Mouse (Mus musculus) kidney, adult 18-20 months (tissue): Measurements from ENCODE around the gene Atad1.
"Not testable (repeated sequence)": the region's sequence is repeated elsewhere in the genome, so short reads cannot be mapped to it uniquely, and the experiment has no call there.

Source experiments
- DNase-seq: peaks from one replicate; pipeline ENCODE4 v3.0.0; 2021

Atad1 gene

DNA sequence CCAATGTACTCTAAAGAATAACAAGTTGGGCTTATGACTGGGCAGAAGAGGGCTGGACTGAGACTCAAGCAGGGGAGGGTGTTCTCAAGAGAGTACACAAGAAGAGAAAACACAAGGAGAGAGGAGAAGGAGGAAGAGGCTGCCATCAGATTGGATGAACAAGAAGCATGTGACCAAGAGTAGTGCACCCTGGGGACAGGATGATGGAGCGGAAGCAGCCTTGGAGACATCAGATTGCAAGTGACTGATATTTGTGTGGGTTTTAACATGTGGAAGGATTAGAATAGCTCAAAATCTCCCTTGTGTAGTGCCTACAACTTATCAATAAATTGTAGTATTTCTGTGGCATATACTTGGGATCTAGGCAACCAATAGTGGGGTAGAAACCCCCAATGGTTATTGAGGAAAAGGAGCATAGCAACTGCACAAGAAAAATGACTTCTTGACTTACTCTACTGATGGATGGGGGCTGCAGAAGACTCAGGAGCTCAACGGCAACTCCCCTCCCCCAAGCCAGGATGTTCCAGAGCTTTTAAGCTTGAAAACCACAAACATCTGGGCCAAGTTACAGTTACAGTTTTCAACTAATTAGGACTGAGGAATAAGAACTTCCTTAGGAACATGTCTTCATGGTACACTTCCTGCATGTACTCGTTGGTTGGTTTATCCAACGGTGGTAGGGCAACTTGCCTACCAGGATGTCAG is 1.2 kb upstream of the Atad1 start:
- DNase-seq, result no peak

DNA sequence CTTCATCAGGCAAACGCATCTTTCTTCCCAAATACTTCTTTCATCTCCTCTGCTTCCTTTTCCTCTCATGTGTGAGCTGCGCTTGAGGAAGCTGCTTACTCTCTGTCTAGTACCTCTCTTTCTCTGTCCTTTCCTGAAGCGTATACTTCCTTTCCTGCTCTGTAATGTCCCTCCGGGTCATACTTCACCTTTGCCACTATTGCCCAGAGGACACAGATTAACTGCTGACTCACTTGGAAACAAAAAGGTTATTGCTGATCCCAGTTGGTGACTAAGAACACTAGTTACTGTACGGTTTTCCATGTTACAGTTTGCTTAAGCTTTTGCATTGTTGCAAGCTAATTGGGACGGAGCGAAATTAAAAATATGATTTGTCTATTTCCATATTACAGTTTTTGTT is 1.7 kb downstream of the Atad1 start:
- no peak for DNase-seq

DNA sequence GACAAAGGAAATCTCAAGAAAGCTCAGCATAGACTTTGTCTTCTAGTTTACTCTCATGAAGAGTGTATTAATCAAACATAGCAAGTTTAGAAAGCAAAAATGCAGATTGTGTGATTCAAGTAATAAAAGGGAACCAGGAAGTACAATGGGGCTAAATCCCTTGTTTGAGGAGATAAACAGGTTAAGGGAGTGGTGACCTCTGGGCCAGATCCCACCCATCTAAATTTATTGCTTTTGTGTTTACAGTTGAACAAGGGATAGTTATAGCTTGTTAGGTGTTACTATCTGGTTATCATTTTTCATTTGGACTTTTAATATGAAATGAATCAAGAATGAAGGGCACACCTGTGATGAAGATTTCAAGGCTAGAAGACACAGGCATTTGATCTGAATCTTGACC is 6.7 kb downstream of the Atad1 start:
- DNase-seq, result no peak

DNA sequence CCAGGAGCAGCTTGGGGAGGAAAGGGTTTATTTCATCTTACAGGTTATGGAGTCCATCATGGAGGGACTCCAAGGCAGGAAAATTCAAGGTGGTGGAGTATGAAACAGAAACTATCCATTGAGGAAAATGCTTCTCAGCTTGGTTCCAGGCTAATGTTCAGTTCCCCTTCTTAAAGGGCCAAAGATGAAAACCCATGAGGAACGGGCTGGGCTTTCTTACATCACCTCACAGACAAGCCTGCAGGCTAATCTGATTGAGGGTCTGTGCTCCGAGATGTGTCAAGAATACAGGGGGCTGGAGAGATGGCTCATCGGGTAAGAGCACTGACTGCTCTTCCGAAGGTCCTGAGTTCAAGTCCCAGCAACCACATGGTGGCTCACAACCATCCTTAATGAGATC is 9.8 kb downstream of the Atad1 start:
- DNase-seq, result no peak

DNA sequence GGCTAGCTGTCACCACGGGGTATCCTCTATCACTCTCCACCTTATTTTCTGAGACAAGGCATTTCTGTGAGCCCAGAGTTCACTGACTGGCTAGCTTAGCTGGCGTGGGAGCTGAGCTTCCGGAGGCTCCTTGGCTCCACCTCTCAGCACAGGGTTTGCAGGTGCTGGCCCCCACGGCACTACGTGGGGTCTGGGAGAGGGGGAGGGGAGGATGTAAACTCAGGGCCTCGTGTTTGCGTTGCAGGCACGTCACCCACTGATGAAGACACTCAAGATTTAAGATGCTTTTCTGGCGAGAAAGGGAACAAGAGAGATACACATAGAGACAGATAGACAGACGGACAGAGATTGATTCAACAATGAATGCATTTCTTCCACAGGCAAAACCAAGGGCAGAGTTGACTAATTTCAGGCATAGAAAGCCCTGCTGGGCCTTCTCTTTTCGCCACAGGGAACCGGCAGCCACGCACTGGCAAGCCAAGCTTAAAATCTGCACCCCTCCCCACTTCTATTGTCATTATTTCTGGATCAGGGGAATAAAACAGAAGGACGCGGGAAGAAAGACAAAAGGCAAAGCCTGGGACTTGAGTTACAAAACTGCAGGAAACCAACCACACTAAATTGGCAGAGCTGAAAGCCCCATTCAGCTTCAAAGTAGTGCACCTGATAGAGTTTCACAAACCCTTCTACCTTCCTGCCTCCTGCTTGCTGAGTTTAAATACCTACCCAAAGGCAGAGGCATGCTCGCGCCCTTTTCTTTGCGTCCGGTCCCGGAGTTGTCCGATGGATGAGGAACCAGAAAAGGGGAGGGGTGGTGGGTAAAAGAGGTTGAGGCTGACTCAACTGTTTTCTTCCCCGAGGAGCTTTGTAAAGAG is 12.9 kb downstream of the Atad1 start:
- DNase-seq, result no peak

DNA sequence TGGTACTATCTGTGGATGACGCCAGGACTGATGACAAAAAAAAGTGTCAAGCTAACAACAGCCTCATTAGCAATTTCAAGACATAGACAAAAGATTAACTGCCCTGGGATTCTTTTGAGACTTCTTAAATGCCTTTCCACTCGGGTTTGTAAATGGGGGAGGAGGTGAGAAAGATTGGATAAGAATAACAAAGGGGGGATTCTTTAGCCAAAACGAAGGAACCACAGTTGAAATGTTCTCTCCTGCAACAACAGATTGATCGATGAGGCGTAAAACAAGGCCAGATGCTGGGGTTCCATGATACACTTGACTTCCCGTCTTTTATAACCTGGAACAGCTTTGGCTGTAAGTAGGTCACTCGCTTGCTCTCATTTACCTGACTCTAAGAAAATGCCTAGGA is 15.8 kb downstream of the Atad1 start:
- no peak for DNase-seq

DNA sequence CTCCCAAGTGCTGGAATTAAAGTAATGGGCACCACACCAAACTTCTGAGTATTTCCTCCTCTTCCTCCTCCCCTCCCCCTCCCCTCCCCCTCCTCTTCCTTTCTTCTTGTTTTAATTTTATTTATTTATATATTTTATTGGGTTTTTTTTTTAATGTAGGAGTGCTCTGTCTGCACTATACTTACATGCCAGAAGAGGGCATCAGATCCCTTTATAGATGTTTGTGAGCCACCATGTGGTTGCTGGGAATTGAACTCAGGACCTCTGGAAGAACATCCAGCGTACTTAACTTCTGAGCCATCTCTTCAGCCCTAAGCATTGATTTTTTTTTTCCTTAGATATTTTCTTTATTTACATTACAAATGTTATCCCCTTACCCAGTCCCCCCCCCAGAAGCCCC is 19.3 kb downstream of the Atad1 start:
- no peak for DNase-seq

DNA sequence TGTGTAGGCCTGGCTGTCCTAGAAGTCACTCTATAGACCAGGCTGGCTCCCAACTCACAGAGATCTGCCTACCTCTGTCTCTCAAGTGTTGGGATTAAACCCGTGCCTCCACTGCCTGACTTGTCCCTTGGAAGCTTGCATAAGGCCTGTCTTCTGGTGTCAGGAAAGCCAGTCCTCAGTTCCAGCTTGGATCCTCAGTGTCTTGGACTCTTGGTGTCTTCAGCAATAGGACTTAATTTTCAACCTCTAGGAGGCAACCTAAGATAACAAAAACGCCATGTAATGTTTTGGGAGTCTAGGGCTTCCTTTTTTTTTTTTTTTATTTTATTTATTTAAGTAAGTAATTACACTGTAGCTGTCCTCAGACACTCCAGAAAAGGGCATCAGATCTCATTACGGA is 22.0 kb downstream of the Atad1 start:
- no peak for DNase-seq

DNA sequence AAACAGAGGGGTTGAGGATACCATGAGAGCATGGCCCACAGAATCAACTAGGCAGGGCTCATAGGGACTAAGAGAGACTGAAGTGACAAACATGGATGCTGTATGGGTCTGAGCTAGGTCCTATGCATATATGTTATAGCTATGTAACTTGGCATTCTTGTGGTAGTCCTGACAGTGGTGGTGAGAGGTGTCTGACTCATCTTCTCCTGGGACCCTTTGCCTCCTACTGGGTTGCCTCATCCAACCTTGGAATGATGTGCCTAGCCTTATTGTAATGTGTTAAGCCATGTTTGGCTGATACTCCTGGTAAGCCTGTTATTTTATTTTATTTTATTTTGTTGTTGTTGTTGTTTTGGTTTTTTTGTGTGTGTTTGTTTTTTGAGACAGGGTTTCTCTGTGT is 23.9 kb downstream of the Atad1 start:
- DNase-seq, result no peak

DNA sequence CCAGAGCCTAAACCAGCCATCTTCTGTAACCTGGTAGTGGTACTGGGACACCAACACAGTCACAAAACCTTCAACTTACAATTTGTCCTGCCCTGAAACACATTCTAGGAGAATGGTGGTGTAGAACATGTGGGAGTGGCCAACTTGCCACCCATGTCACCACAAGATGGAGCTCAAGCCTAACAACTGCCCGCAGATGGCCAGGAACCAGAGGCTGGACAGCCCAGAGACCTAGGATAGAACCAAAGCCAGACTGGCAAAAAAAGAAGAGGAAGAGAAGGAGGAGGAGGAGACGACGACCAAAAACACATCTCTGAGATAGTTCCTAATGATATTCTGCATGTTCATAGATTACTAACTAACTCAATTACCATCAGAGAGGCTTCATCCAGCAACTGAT is 24.4 kb downstream of the Atad1 start:
- peak; percentile 84 for DNase-seq

DNA sequence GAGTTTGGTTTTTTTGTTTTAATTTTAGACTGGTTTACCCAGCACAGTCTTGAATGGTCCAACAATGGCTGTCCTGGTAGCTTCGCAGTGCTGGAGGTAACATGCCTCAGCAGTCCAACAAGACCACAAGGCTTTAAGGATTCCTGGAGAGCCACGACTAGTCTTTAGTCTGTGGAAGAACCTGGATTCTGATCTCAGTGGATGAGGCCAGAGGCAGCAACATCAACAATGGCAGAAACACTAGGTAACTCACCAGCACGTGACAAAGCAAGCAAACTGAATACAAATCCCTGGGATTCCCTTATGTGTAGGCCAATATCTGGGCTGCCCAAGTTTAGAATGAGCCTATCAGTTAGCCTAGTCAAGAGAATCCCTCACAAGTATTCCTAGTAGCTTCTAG is 26.1 kb downstream of the Atad1 start:
- no peak for DNase-seq

DNA sequence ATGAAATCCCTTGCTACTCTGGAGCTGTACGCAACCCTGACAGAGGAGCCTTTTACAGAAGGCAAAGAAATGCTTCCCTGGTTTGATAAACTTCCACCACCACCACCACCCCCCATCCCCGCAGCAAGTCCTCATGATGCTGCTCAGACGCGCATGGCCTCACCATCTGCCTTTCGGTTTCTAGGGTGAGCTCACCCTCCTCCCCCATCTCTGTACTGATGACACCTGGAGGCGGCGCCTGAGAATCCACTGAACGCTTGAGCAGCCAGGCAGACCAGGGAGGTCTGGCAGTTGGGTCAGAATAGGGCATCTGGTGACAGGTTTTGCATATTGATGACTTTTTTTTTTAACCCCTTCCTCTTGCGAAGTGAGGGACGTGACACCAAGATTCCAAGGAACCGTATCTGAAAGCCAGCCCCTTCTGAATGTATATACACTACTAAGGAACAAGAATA is 27.0 kb downstream of the Atad1 start:
- DNase-seq, result peak; percentile 77

DNA sequence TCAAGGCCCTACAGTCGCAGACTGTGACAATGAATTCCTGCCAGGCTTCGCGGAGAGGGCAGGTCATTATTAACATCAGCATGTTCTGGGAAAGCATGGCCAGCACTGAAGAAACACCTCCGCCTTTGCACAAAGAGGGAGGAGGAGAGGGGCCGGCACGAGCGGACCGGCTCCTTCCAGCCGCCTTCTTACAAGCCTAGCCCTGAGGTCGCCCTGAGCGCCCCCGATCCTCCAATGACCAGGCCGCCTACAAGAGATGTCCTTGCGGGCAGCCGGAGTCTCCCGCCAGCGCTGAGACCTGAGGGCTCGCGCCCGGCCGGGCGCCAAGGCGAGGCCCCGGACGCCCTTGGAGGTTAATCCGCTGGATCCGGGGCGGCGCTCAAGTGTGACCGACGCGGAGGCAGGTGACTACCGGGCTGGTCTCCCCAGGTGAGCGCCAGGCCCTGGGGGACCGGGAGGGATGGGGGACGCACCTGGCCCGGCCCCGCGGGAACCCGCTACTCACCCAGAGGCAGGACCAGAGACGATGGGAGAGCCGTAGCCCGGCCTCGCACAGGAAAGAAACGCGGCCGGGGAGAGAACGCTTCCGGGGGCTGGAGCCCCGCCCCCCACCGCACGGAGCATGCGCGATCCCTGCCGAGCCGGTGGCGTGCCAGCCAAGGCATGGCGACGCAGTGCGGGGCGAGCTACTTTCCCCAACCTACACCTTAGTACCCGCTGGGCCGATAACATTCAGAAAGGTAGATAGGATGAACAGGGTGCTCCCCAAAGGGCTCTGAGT is 27.6 kb downstream of the Atad1 start:
- DNase-seq, result peak; percentile 94

DNA sequence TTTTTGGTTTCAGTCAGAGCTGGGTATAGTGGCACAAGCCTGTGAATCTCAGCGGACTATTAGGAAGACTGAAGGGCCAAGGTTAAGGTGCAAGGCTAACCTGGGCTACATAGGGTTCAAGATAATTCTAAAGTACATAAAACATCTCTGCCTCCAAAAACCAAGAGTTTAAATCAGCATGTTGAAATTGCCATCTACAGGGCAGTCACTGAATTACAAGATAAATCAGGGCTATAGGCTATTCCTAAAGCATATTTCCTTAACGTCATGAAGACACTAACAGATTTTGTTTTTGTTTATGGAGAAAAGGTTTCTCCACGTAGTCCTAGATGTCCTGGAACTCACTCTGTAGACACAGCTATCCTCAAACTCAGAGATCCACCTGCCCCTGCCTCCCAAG is 29.3 kb downstream of the Atad1 start:
- DNase-seq, result no peak

DNA sequence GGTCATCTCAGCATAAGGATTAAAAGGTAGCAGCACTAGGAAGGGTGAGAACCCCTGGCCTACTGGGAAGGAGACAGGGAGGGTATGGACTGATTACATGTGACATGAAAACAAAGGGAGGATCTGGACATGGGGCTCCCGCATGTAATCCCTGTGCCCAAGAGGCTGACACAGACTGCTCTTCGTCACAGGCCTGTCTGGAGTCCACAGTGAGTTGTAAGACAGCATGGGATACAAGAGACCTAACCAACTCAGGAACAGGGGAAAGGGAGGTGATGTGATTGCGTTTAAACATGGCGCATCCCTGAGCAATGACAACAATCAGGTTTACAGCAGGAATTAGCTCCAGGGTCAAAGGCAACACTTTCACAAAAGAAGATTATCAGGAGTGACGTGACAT is 30.6 kb downstream of the Atad1 start:
- no peak for DNase-seq

DNA sequence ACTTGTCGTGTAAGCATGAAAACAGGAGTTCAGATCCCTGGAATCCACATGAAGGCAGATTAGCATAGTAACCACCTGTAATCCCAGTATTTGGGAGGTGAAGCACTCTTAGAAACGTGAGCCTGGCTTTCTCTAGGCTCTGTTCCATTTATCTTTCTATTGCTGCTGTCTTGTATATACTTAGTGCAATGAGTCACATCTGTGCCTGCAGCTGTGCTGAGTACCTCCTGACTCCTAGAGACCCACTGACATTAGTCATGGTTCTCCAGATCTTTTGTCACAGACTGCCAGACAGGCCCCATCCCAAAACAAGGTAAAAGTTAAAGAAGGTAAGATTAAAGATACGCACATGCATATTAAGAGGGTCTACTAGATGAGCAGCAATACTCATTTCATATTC is 37.4 kb downstream of the Atad1 start:
- DNase-seq, result no peak

DNA sequence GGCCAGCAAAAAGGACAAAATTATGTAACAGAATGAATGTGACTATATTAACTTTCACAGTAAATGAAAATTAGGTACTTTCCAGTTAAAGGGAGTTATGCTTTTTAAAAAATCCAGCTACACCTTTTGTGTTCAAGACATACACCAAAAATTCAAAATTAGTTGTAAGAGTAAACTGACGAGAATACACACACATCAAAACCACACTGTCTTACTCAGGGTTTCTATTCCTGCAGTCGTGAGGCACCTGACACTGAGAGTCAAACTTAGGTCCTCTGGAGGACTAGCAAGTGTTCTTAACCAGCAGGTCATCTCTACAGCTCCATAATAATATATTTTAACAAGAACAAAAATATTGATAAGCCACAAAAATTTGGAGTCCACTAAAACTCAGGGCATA is 42.9 kb downstream of the Atad1 start:
- DNase-seq, result no peak

DNA sequence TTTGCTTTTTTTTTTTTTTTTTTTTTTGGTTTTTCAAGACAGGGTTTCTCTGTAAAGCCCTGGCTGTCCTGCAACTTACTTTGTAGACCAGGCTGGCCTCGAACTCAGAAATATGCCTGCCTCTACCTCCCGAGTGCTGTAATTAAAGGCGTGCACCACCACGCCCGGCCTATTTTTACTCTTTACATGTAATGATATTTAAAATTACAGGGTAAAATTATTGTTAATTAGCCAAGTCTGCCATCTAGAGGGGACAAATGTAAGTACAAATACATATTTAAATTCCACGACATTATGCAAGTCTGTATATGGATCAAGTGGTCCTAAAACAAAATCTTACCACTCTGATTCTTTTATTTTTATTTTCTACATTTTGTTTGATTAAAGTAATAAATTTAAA is 49.9 kb downstream of the Atad1 start:
- DNase-seq, result no peak

DNA sequence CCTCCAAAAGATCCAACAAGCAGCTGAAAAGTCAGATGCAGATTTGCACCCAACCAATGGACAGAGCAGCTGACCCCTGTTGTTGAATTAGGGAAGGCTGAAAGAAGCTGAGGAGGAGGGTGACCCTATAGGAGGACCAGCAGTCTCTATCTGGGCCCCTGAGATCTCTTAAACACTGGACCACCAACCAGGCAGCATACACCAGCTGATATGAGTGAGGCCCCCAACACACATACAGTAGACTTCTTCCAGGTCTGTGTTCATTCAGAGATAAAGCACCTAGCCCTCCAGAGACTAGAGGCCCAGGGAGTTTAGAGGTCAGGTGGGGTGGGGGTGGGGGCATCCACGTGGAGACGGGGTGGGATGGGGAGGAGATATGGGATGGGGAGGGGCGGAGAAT is 51.4 kb downstream of the Atad1 start:
- DNase-seq, result not testable (repeated sequence)

DNA sequence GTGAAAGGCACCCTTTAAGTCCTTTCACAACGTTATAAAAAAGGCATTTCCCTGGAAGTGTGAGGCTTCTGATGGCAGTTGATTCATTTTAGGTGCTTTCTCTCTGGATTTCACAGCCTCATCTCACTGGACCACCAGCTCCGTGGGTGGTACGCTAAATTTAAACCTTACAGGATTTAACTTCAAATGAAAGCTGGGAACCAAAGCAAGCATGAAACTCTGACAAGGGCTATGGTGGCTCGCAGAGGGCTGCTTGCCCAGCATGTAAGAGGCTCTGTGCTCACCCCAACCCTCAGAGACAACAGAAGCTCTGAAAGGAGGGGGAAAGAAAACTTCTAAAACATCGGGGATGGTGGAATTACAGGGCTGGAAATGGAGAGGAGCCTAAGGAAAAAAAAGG is 51.9 kb downstream of the Atad1 start:
- no peak for DNase-seq

DNA sequence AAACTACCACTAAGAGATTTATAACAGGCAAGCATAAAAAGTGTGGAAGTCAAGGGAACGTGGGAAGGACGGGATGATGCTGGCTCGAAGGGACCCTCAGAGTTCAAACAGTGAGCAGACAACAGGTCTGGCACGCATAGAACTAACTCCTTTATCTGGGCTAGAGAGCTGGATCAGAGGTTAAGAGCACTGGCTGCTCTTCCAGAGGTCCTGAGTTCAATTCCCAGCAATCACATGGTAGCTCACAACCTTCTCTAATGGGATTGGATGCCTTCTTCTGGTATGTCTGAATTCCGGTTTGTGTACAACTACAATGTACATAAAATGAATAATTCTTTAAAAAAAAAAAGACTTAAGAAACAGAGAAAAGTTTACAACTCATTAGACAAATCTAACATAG is 56.5 kb downstream of the Atad1 start:
- no peak for DNase-seq

DNA sequence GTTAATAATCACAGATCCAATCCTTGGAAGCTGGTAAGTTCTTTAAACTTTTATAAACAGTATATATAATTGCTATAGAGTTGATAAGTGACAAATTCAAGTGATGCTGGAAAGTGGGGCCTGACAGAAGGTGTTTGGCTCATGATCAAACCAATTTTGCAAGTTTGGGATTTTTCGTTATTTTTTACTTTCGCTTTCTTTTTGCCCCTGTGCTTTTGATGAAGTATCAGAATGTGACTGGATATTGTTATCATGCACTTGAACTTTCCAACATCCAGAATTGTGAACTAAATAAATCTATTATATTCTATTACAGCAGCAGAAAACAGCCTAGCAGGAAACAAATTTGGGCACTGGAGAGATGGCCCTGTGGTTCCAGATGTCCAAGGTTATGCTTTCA is 58.7 kb downstream of the Atad1 start:
- DNase-seq, result no peak

DNA sequence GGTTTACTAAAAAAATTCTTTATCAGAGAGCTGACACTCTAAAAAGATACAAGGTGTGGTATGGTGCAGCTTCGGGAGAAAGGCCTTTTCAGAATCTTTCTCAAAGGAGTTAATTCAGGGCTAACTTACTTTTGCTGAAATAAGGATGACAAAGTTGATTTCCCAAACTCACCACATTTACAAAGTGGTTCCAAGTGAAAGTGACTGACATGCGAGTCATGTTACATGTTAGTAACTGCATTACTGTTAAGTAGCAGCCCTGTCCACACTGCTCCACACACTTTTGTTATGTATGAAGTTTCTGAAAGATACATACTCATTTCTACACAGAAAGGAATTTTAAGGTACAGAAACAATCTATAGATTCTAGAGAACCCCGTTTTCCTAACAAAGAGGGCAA is 63.8 kb downstream of the Atad1 start:
- DNase-seq, result no peak

DNA sequence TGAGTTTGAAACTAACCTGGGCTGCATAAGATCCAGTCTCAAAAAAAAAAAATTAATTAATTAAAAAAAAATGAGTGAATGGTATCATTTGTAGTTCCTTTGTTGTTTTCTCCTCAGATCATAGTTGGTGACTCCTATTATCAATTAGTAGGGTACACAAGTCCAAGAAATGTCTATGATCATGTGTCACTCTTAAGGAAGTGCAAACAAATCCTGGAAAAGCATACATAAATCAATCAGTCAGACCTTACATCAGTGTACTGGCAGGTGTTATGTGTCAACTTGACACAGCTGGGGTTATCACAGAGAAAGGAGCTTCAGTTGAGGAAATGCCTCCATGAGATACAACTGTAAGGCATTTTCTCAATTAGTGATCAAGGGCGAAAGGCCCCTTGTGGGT is 71.8 kb downstream of the Atad1 start:
- DNase-seq, result not testable (repeated sequence)
